Mouse (Mus musculus) ES-Bruce4 (cell line): ENCODE results near the gene Nono. TPM values are rescaled to one million over a fixed set of nuclear protein-coding genes. Genes with fewer than 3 reads are reported as not detected.
A peak's percentile ranks its signal among the peaks of the same experiment; 100 is the strongest.

ENCODE experiments used
- H3K27ac ChIP-seq: 2 replicates; pipeline ENCODE4 v1.5.1; 2012; ENCODE audit warnings: low read length, inconsistent platforms; ENCODE audit not compliant: insufficient read depth
- H3K27me3 ChIP-seq: 2 replicates; pipeline ENCODE4 v1.6.1; 2012; ENCODE audit warnings: mild to moderate bottlenecking, low read length, inconsistent platforms; ENCODE audit not compliant: control insufficient read depth, poor library complexity, insufficient read depth, severe bottlenecking
- H3K36me3 ChIP-seq: 2 replicates; pipeline ENCODE4 v1.6.1; 2012; ENCODE audit warnings: inconsistent platforms, mild to moderate bottlenecking, low read length, moderate library complexity; ENCODE audit not compliant: control insufficient read depth, poor library complexity, insufficient read depth, severe bottlenecking
- H3K4me1 ChIP-seq: one replicate; pipeline ENCODE4 v1.8.1; 2011; ENCODE audit warnings: low read length; ENCODE audit not compliant: control insufficient read depth, insufficient read depth
- H3K4me3 ChIP-seq: 2 replicates; pipeline ENCODE4 v1.5.1; 2011; ENCODE audit warnings: low read depth, mild to moderate bottlenecking, low read length
- H3K9ac ChIP-seq: 2 replicates; pipeline ENCODE4 v1.6.1; 2012; ENCODE audit warnings: low read depth, mild to moderate bottlenecking, inconsistent platforms; ENCODE audit not compliant: poor library complexity, severe bottlenecking
- H3K9me3 ChIP-seq: replicated peaks from 2 replicates; pipeline ENCODE4 v1.6.1; 2012; ENCODE audit warnings: mild to moderate bottlenecking, low read length, inconsistent platforms; ENCODE audit not compliant: control insufficient read depth, poor library complexity, insufficient read depth, severe bottlenecking
- CTCF ChIP-seq: IDR thresholded peaks from one replicate; pipeline ENCODE4 v1.8.1; 2011; ENCODE audit warnings: low read depth, low read length
- EP300 ChIP-seq: IDR thresholded peaks from 2 replicates; pipeline ENCODE4 v1.6.1; 2011; ENCODE audit warnings: low read depth, low read length; ENCODE audit not compliant: insufficient read depth
- POLR2A ChIP-seq: IDR thresholded peaks from one replicate; pipeline ENCODE4 v1.8.1; 2011; ENCODE audit warnings: low read length; ENCODE audit not compliant: insufficient read depth
- polyA plus RNA-seq: library from polyadenylated mRNA; stranded (reverse); fragments of >200 nt; gene quantifications from 2 replicates; pipeline ENCODE4 v1.2.4, GENCODE M21; 2011; ENCODE audit warnings: low read depth; ENCODE audit not compliant: missing spikeins, insufficient read depth, insufficient read length

Nono gene
- polyA plus RNA-seq = 464 and 501 TPM in 2 replicates

GRCm38 (mm10) chrX:101429142-101429949 lies at the start of gene Nono:
Gene Nono, plus strand, starts transcription at chrX:101429318.
- Histone ChIP-seq H3K4me3 (peak within 1 kb of the TSS; percentile 95), H3K27me3 (no peaks in the 10 kb centered on the region), H3K4me1 (no peaks in the 10 kb centered on the region), H3K9me3 (no peaks in the 10 kb centered on the region), H3K9ac (peak within 1 kb of the TSS; percentile 80), H3K36me3 (peaks cover 22% of the 10 kb centered on the region), H3K27ac (peak within 1 kb of the TSS; percentile 94)
- TF ChIP-seq CTCF (no peak), POLR2A (no peak), EP300 (no peak)

GRCm38 (mm10) chrX:101379744-101380143 lies 49.4 kb upstream of the Nono start:
- Histone ChIP-seq H3K27me3 (no peaks in the 10 kb centered on the region), H3K4me3 (no peak overlapping the region), H3K27ac (no peak overlapping the region), H3K4me1 (no peaks in the 10 kb centered on the region), H3K36me3 (no peaks in the 10 kb centered on the region), H3K9me3 (no peaks in the 10 kb centered on the region), H3K9ac (no peak overlapping the region)
- no peak for TF ChIP-seq EP300
- no peak for TF ChIP-seq POLR2A
- TF ChIP-seq CTCF = no peak

GRCm38 (mm10) chrX:101383455-101383854 lies 45.7 kb upstream of the Nono start:
- H3K9ac ChIP-seq = no peak overlapping the region
- no peaks in the 10 kb centered on the region for H3K36me3 ChIP-seq
- TF ChIP-seq EP300 (no peak), POLR2A (no peak), CTCF (no peak)
- H3K27me3 ChIP-seq = no peaks in the 10 kb centered on the region
- H3K4me3 ChIP-seq = peak overlapping the region; percentile 35; the same call in 1 of the 2 replicates
- no peaks in the 10 kb centered on the region for H3K9me3 ChIP-seq
- no peak overlapping the region for H3K27ac ChIP-seq
- H3K4me1 ChIP-seq = peaks cover 2% of the 10 kb centered on the region

- H3K9me3 ChIP-seq = no peaks in the 10 kb centered on the region
- H3K4me3 ChIP-seq = peak overlapping the region; percentile 35
- no peak overlapping the region for H3K27ac ChIP-seq
- H3K36me3 ChIP-seq = no peaks in the 10 kb centered on the region
- peaks cover 2% of the 10 kb centered on the region for H3K4me1 ChIP-seq
- no peaks in the 10 kb centered on the region for H3K27me3 ChIP-seq
- H3K9ac ChIP-seq = peak overlapping the region; percentile 50
- no peak for TF ChIP-seq POLR2A
- no peak for TF ChIP-seq EP300
- TF ChIP-seq CTCF = no peak
Measured at GRCm38 (mm10) chrX:101384439-101385137, 44.5 kb upstream of the Nono start.

GRCm38 (mm10) chrX:101386222-101386621 lies 42.9 kb upstream of the Nono start:
- TF ChIP-seq POLR2A (no peak), EP300 (no peak), CTCF (no peak)
- no peak overlapping the region for H3K27ac ChIP-seq
- H3K9ac ChIP-seq = no peak overlapping the region
- no peaks in the 10 kb centered on the region for H3K36me3 ChIP-seq
- no peaks in the 10 kb centered on the region for H3K9me3 ChIP-seq
- peaks cover 2% of the 10 kb centered on the region for H3K4me1 ChIP-seq
- H3K27me3 ChIP-seq = no peaks in the 10 kb centered on the region
- H3K4me3 ChIP-seq = no peak overlapping the region
